Mouse (Mus musculus) kidney, embryonic 14.5 days (tissue): Measurements from ENCODE around the gene Lims1. TPM values are rescaled to one million over a fixed set of nuclear protein-coding genes. Genes with fewer than 3 reads are reported as not detected.
A peak's percentile ranks its signal among the peaks of the same experiment; 100 is the strongest.

Source experiments
- ATAC-seq: fragments of 200-750 bp; cut with Nextera tagmentation; 2 replicates; pipeline ENCODE4 v1.8.0; 2017; ENCODE audit warnings: moderate number of reproducible peaks, mild to moderate bottlenecking, moderate TSS enrichment, moderate library complexity; ENCODE audit not compliant: low FRiP score, low TSS enrichment
- H3K27ac ChIP-seq: fragments of 300-500 bp; sonication (generic); 2 replicates; pipeline ENCODE4 v1.5.1; 2014; ENCODE audit warnings: low read depth, mild to moderate bottlenecking, low read length, moderate library complexity, mixed read lengths
- H3K27me3 ChIP-seq: fragments of 300-500 bp; sonication (generic); 2 replicates; pipeline ENCODE4 v1.6.1; 2014; ENCODE audit warnings: mild to moderate bottlenecking, low read length; ENCODE audit not compliant: control insufficient read depth, insufficient read depth
- H3K36me3 ChIP-seq: fragments of 300-500 bp; sonication (generic); 2 replicates; pipeline ENCODE4 v1.6.1; 2014; ENCODE audit warnings: low read length, mixed read lengths; ENCODE audit not compliant: control insufficient read depth, insufficient read depth
- H3K4me1 ChIP-seq: fragments of 300-500 bp; sonication (generic); 2 replicates; pipeline ENCODE4 v1.6.1; 2014; ENCODE audit warnings: low read length, mixed read lengths; ENCODE audit not compliant: control insufficient read depth, insufficient read depth
- H3K4me2 ChIP-seq: fragments of 300-500 bp; sonication (generic); replicated peaks from 2 replicates; pipeline ENCODE4 v1.6.1; 2014; ENCODE audit warnings: low read depth, mild to moderate bottlenecking, low read length
- H3K4me3 ChIP-seq: fragments of 300-500 bp; sonication (generic); 2 replicates; pipeline ENCODE4 v1.5.1; 2014; ENCODE audit warnings: mild to moderate bottlenecking, low read length
- H3K9ac ChIP-seq: fragments of 300-500 bp; sonication (generic); 2 replicates; pipeline ENCODE4 v1.6.1; 2014; ENCODE audit warnings: low read depth, mild to moderate bottlenecking, low read length, moderate library complexity
- H3K9me3 ChIP-seq: fragments of 300-500 bp; sonication (generic); 2 replicates; pipeline ENCODE4 v1.6.1; 2016; ENCODE audit warnings: low read length; ENCODE audit not compliant: control insufficient read depth
- WGBS: fragments of 180-500 bp; shearing (Covaris S2); extraction: QIAGEN DNeasy Blood & Tissue Kit; methylation state at CpG from one replicate; pipeline ENCODE4 v1.1.7; 2014; 5-methylcytosine and 5-hydroxymethylcytosine counted together
- polyA plus RNA-seq: library from polyadenylated mRNA; unstranded; fragments of >200 nt; fragmentation: Nextera tagmentation; extraction: Ambion mirVana; gene quantifications from 2 replicates; pipeline ENCODE4 v1.2.1, GENCODE M21; 2014

Gene Lims1
- polyA plus RNA-seq = 112 and 131 TPM in 2 replicates

- WGBS = under 1% methylated on average over 75 of the region's 86 CpGs
- peaks cover 11% of the 10 kb centered on the region; the same call in 1 of the 2 replicates for H3K4me1 ChIP-seq
- H3K4me3 ChIP-seq = peak within 1 kb of the TSS; percentile 75
- H3K9me3 ChIP-seq = no peaks in the 10 kb centered on the region
- no peaks in the 10 kb centered on the region for H3K36me3 ChIP-seq
- peak; percentile 99 for ATAC-seq
- H3K9ac ChIP-seq = peak within 1 kb of the TSS; percentile 86
- H3K27me3 ChIP-seq = no peaks in the 10 kb centered on the region
- peak within 1 kb of the TSS; percentile 52 for H3K4me2 ChIP-seq
- H3K27ac ChIP-seq = peak within 1 kb of the TSS; percentile 81
Measured at GRCm38 (mm10) chr10:58323028-58323991, at the start of gene Lims1. Gene Lims1 (plus strand): TSS chr10:58323466.

GRCm38 (mm10) chr10:58282238-58282637 is 41.0 kb upstream of the Lims1 start:
- WGBS = 92% methylated on average over 7 of the region's 7 CpGs
- no peaks in the 10 kb centered on the region for H3K27me3 ChIP-seq
- H3K4me1 ChIP-seq = no peaks in the 10 kb centered on the region
- peaks cover 39% of the 10 kb centered on the region for H3K36me3 ChIP-seq
- H3K9ac ChIP-seq = no peak overlapping the region
- H3K4me2 ChIP-seq = no peak overlapping the region
- H3K27ac ChIP-seq = no peak overlapping the region
- no peaks in the 10 kb centered on the region for H3K9me3 ChIP-seq
- no peak overlapping the region for H3K4me3 ChIP-seq
- ATAC-seq = no peak

GRCm38 (mm10) chr10:58290742-58291141 is 32.5 kb upstream of the Lims1 start:
- H3K27ac ChIP-seq = no peak overlapping the region
- no peak overlapping the region for H3K4me3 ChIP-seq
- no peaks in the 10 kb centered on the region for H3K4me1 ChIP-seq
- peaks cover 77% of the 10 kb centered on the region for H3K36me3 ChIP-seq
- H3K9me3 ChIP-seq = no peaks in the 10 kb centered on the region
- no peaks in the 10 kb centered on the region for H3K27me3 ChIP-seq
- H3K4me2 ChIP-seq = no peak overlapping the region
- H3K9ac ChIP-seq = no peak overlapping the region
- ATAC-seq = no peak
- 85% methylated on average over 3 of the region's 3 CpGs for WGBS

- ATAC-seq = no peak
- no peaks in the 10 kb centered on the region for H3K4me1 ChIP-seq
- 95% methylated on average over 3 of the region's 3 CpGs for WGBS
- no peak overlapping the region for H3K9ac ChIP-seq
- no peaks in the 10 kb centered on the region for H3K9me3 ChIP-seq
- H3K4me3 ChIP-seq = no peak overlapping the region
- H3K4me2 ChIP-seq = no peak overlapping the region
- peaks cover 82% of the 10 kb centered on the region for H3K36me3 ChIP-seq
- H3K27ac ChIP-seq = no peak overlapping the region
- no peaks in the 10 kb centered on the region for H3K27me3 ChIP-seq
Measured at GRCm38 (mm10) chr10:58294246-58294645, 29.0 kb upstream of the Lims1 start.

- H3K4me2 ChIP-seq = no peak overlapping the region
- no peaks in the 10 kb centered on the region for H3K27me3 ChIP-seq
- no peaks in the 10 kb centered on the region for H3K9me3 ChIP-seq
- no peak for ATAC-seq
- no peaks in the 10 kb centered on the region for H3K4me1 ChIP-seq
- no peak overlapping the region for H3K4me3 ChIP-seq
- 93% methylated on average over 3 of the region's 3 CpGs for WGBS
- H3K27ac ChIP-seq = no peak overlapping the region
- peaks cover 84% of the 10 kb centered on the region for H3K36me3 ChIP-seq
- no peak overlapping the region for H3K9ac ChIP-seq
Measured at GRCm38 (mm10) chr10:58295605-58296004, 27.7 kb upstream of the Lims1 start.

- Histone ChIP-seq H3K9me3 (no peaks in the 10 kb centered on the region), H3K4me2 (no peak overlapping the region), H3K4me1 (no peaks in the 10 kb centered on the region), H3K4me3 (no peak overlapping the region), H3K27me3 (no peaks in the 10 kb centered on the region), H3K27ac (no peak overlapping the region), H3K36me3 (peaks cover 34% of the 10 kb centered on the region), H3K9ac (no peak overlapping the region)
- WGBS = 92% methylated on average over 7 of the region's 7 CpGs
- no peak for ATAC-seq
Measured at GRCm38 (mm10) chr10:58304996-58305395, 18.3 kb upstream of the Lims1 start.

- H3K4me3 ChIP-seq = no peak overlapping the region
- no peaks in the 10 kb centered on the region for H3K9me3 ChIP-seq
- H3K27me3 ChIP-seq = no peaks in the 10 kb centered on the region
- H3K9ac ChIP-seq = no peak overlapping the region
- ATAC-seq = no peak
- H3K36me3 ChIP-seq = peaks cover 23% of the 10 kb centered on the region
- no peak overlapping the region for H3K4me2 ChIP-seq
- H3K27ac ChIP-seq = no peak overlapping the region
- WGBS = 88% methylated on average over 3 of the region's 3 CpGs
- no peaks in the 10 kb centered on the region for H3K4me1 ChIP-seq
Measured at GRCm38 (mm10) chr10:58306897-58307296, 16.4 kb upstream of the Lims1 start.

GRCm38 (mm10) chr10:58310791-58311190 is 12.5 kb upstream of the Lims1 start:
- 85% methylated on average over 1 of the region's 1 CpGs for WGBS
- H3K27ac ChIP-seq = no peak overlapping the region
- no peaks in the 10 kb centered on the region for H3K27me3 ChIP-seq
- H3K36me3 ChIP-seq = peaks cover 14% of the 10 kb centered on the region; the same call in 1 of the 2 replicates
- H3K4me1 ChIP-seq = no peaks in the 10 kb centered on the region
- ATAC-seq = no peak
- no peak overlapping the region for H3K4me2 ChIP-seq
- H3K9me3 ChIP-seq = 0 out of 2 replicates have a peak, but pooled peaks cover 3% of the 10 kb centered on the region
- no peak overlapping the region for H3K9ac ChIP-seq
- no peak overlapping the region for H3K4me3 ChIP-seq

- no peak for ATAC-seq
- WGBS = 95% methylated on average over 5 of the region's 5 CpGs
Measured at GRCm38 (mm10) chr10:58312887-58313286, 10.4 kb upstream of the Lims1 start.

More at GRCm38 (mm10) chr10:58312887-58313286, 10.4 kb upstream of the Lims1 start:
- H3K9ac ChIP-seq = no peak overlapping the region
- no peak overlapping the region for H3K27ac ChIP-seq
- no peak overlapping the region for H3K4me3 ChIP-seq
- no peaks in the 10 kb centered on the region for H3K27me3 ChIP-seq
- 0 out of 2 replicates have a peak, but pooled peaks cover 3% of the 10 kb centered on the region for H3K9me3 ChIP-seq
- H3K36me3 ChIP-seq = peaks cover 10% of the 10 kb centered on the region; the same call in 1 of the 2 replicates
- no peak overlapping the region for H3K4me2 ChIP-seq
- H3K4me1 ChIP-seq = no peaks in the 10 kb centered on the region
